Mouse (Mus musculus) gastrocnemius, adult 8-10 months (tissue): ENCODE results near the gene Pde4dip. TPM values are rescaled to one million over a fixed set of nuclear protein-coding genes. Genes with fewer than 3 reads are reported as not detected.

Experiments
- DNase-seq, 2 experiments: peaks; one replicate each; pipeline ENCODE4 v3.0.0; 2022; ENCODE audit warnings: low spot score in 2 of 2
- total RNA-seq, 4 experiments: library from RNA; stranded (reverse); gene quantifications; 2 replicates each; pipeline ENCODE4 v1.2.4; 2022

The Pde4dip gene
- 1,000 to 10,000 TPM; 3,083 to 3,979 (median 3,594) TPM for total RNA-seq

- DNase-seq, result no peak
Observed at GRCm38 (mm10) chr3:97888168-97888901, at the start of gene Pde4dip. Gene Pde4dip, minus strand, starts transcription at chr3:97888707.

GRCm38 (mm10) chr3:97937945-97938266 lies 49.4 kb upstream of the Pde4dip start:
- DNase-seq, result no peak

- no peak for DNase-seq
Observed at GRCm38 (mm10) chr3:97937068-97937944, 48.8 kb upstream of the Pde4dip start.

GRCm38 (mm10) chr3:97934331-97935300 lies 46.1 kb upstream of the Pde4dip start:
- no peak for DNase-seq

- DNase-seq, result no peak
Observed at GRCm38 (mm10) chr3:97933811-97934210, 45.3 kb upstream of the Pde4dip start.

- no peak for DNase-seq
Observed at GRCm38 (mm10) chr3:97933251-97933650, 44.7 kb upstream of the Pde4dip start.

GRCm38 (mm10) chr3:97932771-97933170 lies 44.3 kb upstream of the Pde4dip start:
- no peak for DNase-seq

GRCm38 (mm10) chr3:97932131-97932530 lies 43.6 kb upstream of the Pde4dip start:
- no peak for DNase-seq

- DNase-seq, result no peak
Observed at GRCm38 (mm10) chr3:97931310-97931885, 42.9 kb upstream of the Pde4dip start.

- no peak for DNase-seq
Observed at GRCm38 (mm10) chr3:97930787-97931158, 42.3 kb upstream of the Pde4dip start.

- DNase-seq, result no peak
Observed at GRCm38 (mm10) chr3:97930141-97930786, 41.8 kb upstream of the Pde4dip start.

GRCm38 (mm10) chr3:97928968-97929858 lies 40.7 kb upstream of the Pde4dip start:
- DNase-seq, result peak; percentile 55 to 62

- DNase-seq, result no peak
Observed at GRCm38 (mm10) chr3:97927322-97927721, 38.8 kb upstream of the Pde4dip start.

- no peak for DNase-seq
Observed at GRCm38 (mm10) chr3:97925246-97925645, 36.7 kb upstream of the Pde4dip start.

- no peak for DNase-seq
Observed at GRCm38 (mm10) chr3:97918885-97919550, 30.5 kb upstream of the Pde4dip start.

- DNase-seq, result no peak
Observed at GRCm38 (mm10) chr3:97915081-97915480, 26.6 kb upstream of the Pde4dip start.

- no peak for DNase-seq
Observed at GRCm38 (mm10) chr3:97911093-97911492, 22.6 kb upstream of the Pde4dip start.

- DNase-seq, result no peak
Observed at GRCm38 (mm10) chr3:97909737-97910136, 21.2 kb upstream of the Pde4dip start.

- DNase-seq, result no peak
Observed at GRCm38 (mm10) chr3:97901586-97901985, 13.1 kb upstream of the Pde4dip start.
